Mouse (Mus musculus) bone marrow macrophage, adult 2 months (primary cell): ENCODE data around the gene Adam19.

Source experiments
- CTCF ChIP-seq: IDR thresholded peaks from 2 replicates; pipeline ENCODE4 v1.5.1; 2012; ENCODE audit warnings: low read depth, mild to moderate bottlenecking, low read length, moderate library complexity
- POLR2A ChIP-seq: IDR thresholded peaks from 2 replicates; pipeline ENCODE4 v1.6.1; 2012; ENCODE audit warnings: mild to moderate bottlenecking, low read depth, low read length, borderline replicate concordance

GRCm38 (mm10) chr11:46027952-46028814 lies 27.6 kb upstream of the Adam19 start:
- TF ChIP-seq POLR2A (no peak), CTCF (no peak)
